Mouse (Mus musculus) thymus, postnatal 10 days (tissue): ENCODE data around the gene Dlx5.

Experiments
- DNase-seq, 2 experiments: peaks; one replicate each; pipeline ENCODE4 v3.0.0; 2021; ENCODE audit warnings: low spot score in 2 of 2

The Dlx5 gene

GRCm38 (mm10) chr6:6881638-6882190 is at the start of gene Dlx5:
Gene Dlx5 (minus strand): TSS chr6:6882085.
- no peak for DNase-seq

GRCm38 (mm10) chr6:6931507-6931906 is 49.6 kb upstream of the Dlx5 start:
- DNase-seq, result no peak

GRCm38 (mm10) chr6:6930831-6931230 is 48.9 kb upstream of the Dlx5 start:
- no peak for DNase-seq

GRCm38 (mm10) chr6:6925264-6925663 is 43.4 kb upstream of the Dlx5 start:
- no peak for DNase-seq

GRCm38 (mm10) chr6:6917334-6917733 is 35.4 kb upstream of the Dlx5 start:
- no peak for DNase-seq

- no peak for DNase-seq
Measured at GRCm38 (mm10) chr6:6915526-6915915, 33.6 kb upstream of the Dlx5 start.

GRCm38 (mm10) chr6:6914849-6915525 is 33.1 kb upstream of the Dlx5 start:
- DNase-seq, result peak in 1 of 2 experiments; percentile 20

- DNase-seq, result no peak
Measured at GRCm38 (mm10) chr6:6914304-6914703, 32.4 kb upstream of the Dlx5 start.

- DNase-seq, result no peak
Measured at GRCm38 (mm10) chr6:6909586-6909985, 27.7 kb upstream of the Dlx5 start.

GRCm38 (mm10) chr6:6890047-6890446 is 8.2 kb upstream of the Dlx5 start:
- no peak for DNase-seq

GRCm38 (mm10) chr6:6886225-6886624 is 4.3 kb upstream of the Dlx5 start:
- DNase-seq, result no peak

- DNase-seq, result peak in 1 of 2 experiments; percentile 28
Measured at GRCm38 (mm10) chr6:6884897-6885296, 3.0 kb upstream of the Dlx5 start.

GRCm38 (mm10) chr6:6882266-6882797 is 447 bp upstream of the Dlx5 start:
- no peak for DNase-seq

GRCm38 (mm10) chr6:6881115-6881637 is 709 bp downstream of the Dlx5 start:
- no peak for DNase-seq

GRCm38 (mm10) chr6:6880361-6881114 is 1.3 kb downstream of the Dlx5 start:
- no peak for DNase-seq

- DNase-seq, result no peak
Measured at GRCm38 (mm10) chr6:6879371-6880325, 2.2 kb downstream of the Dlx5 start.

- no peak for DNase-seq
Measured at GRCm38 (mm10) chr6:6878841-6879291, 3.0 kb downstream of the Dlx5 start.

GRCm38 (mm10) chr6:6877981-6878840 is 3.7 kb downstream of the Dlx5 start:
- DNase-seq, result no peak

GRCm38 (mm10) chr6:6877346-6877910 is 4.5 kb downstream of the Dlx5 start:
- no peak for DNase-seq

- DNase-seq, result no peak
Measured at GRCm38 (mm10) chr6:6876731-6877130, 5.2 kb downstream of the Dlx5 start.
